13 mouse cellular contexts compared by ENCODE assay signal in the genomic region with DNA sequence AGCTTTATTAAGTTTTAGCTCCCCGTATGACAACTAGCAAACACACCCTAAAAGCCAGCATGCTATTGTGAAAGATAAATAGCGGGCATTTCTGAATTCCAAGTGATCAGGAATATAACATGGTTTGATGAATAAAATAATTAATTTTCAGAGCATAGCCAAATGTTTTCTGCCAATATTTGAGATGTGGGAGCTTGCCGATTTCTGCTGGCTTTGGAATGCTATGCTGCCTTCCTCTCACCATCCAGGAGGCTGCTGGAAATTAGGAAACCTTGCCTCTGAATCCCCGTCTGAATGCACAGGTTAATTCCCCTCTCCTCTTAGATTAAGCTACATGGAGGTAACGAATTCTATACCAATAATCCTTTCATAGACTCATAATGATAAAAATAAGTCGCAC.
"Had no signal": no experiment of that assay in that cellular context is flagged by ENCODE, and none has a peak within 500 bp of the region (broad histone marks: within the 10 kb centered on the region; RNA-seq: fewer than 3 reads in every experiment).

No protein-coding gene starts in this region.

- H3K27me3 ChIP-seq: limb, embryonic 13.5 days; midbrain, embryonic 12.5 days; neural tube, embryonic 13.5 days had no signal

- DNase-seq: kidney, adult 8-10 months; kidney, postnatal 25 days; left cerebral cortex, postnatal 4 days; lung, adult 18-20 months; retina, postnatal 1 day; right cerebral cortex, postnatal 14 days had no signal

- H3K4me3 ChIP-seq: limb, embryonic 13.5 days; midbrain, embryonic 12.5 days; neural tube, embryonic 13.5 days had no signal

- H3K27ac ChIP-seq: limb, embryonic 13.5 days; liver, embryonic 14.5 days; midbrain, embryonic 12.5 days; neural tube, embryonic 13.5 days; stomach, postnatal 0 days had no signal

- ATAC-seq: intestine, embryonic 16.5 days; midbrain, embryonic 16.5 days had no signal

- H3K9me3 ChIP-seq: limb, embryonic 13.5 days; midbrain, embryonic 12.5 days; neural tube, embryonic 13.5 days had no signal

- H3K9ac ChIP-seq: limb, embryonic 13.5 days; liver, embryonic 14.5 days; midbrain, embryonic 12.5 days; neural tube, embryonic 13.5 days had no signal

- H3K36me3 ChIP-seq: limb, embryonic 13.5 days; midbrain, embryonic 12.5 days; neural tube, embryonic 13.5 days had no signal

- H3K4me2 ChIP-seq: limb, embryonic 13.5 days; midbrain, embryonic 12.5 days; neural tube, embryonic 13.5 days had no signal

- H3K4me1 ChIP-seq: limb, embryonic 13.5 days; midbrain, embryonic 12.5 days; neural tube, embryonic 13.5 days had no signal
